Mouse (Mus musculus) forebrain, postnatal 0 days (tissue): ENCODE results near the gene Noa1. TPM values are rescaled to one million over a fixed set of nuclear protein-coding genes. Genes with fewer than 3 reads are reported as not detected.

ENCODE experiments used
- ATAC-seq: fragments of 200-750 bp; cut with Nextera tagmentation; 2 replicates; pipeline ENCODE4 v1.8.0; 2017; ENCODE audit warnings: mild to moderate bottlenecking, moderate library complexity
- DNase-seq: peaks from one replicate; pipeline ENCODE4 v3.0.0-alpha.2; 2015
- H3K27ac ChIP-seq: fragments of 300-500 bp; sonication (generic); 2 replicates; pipeline ENCODE4 v1.5.1; 2014; ENCODE audit warnings: low read depth, mild to moderate bottlenecking, antibody characterized with exemption, low read length, moderate library complexity, mixed read lengths
- H3K27me3 ChIP-seq: fragments of 300-500 bp; sonication (generic); 2 replicates; pipeline ENCODE4 v1.6.1; 2014; ENCODE audit warnings: mild to moderate bottlenecking, low read length, mixed read lengths; ENCODE audit not compliant: insufficient read depth
- H3K36me3 ChIP-seq: fragments of 300-500 bp; sonication (generic); 2 replicates; pipeline ENCODE4 v1.6.1; 2014; ENCODE audit warnings: mild to moderate bottlenecking, moderate library complexity; ENCODE audit not compliant: insufficient read depth
- H3K4me1 ChIP-seq: fragments of 300-500 bp; sonication (generic); 2 replicates; pipeline ENCODE4 v1.6.1; 2014; ENCODE audit warnings: antibody characterized with exemption; ENCODE audit not compliant: insufficient read depth
- H3K4me2 ChIP-seq: fragments of 300-500 bp; sonication (generic); 2 replicates; pipeline ENCODE4 v1.6.1; 2014; ENCODE audit warnings: low read depth, mild to moderate bottlenecking, moderate library complexity
- H3K4me3 ChIP-seq: fragments of 300-500 bp; sonication (generic); 2 replicates; pipeline ENCODE4 v1.5.1; 2014; ENCODE audit warnings: low read depth, low read length, mixed read lengths
- H3K9ac ChIP-seq: fragments of 300-500 bp; sonication (generic); 2 replicates; pipeline ENCODE4 v1.6.1; 2014; ENCODE audit warnings: mild to moderate bottlenecking
- H3K9me3 ChIP-seq: fragments of 300-500 bp; sonication (generic); 2 replicates; pipeline ENCODE4 v1.6.1; 2016; ENCODE audit warnings: low read length
- CTCF ChIP-seq: sonication (generic); IDR thresholded peaks from 2 replicates; pipeline ENCODE4 v1.5.1; 2016; ENCODE audit warnings: antibody characterized with exemption, control low read depth, low read depth
- WGBS: fragments of 180-500 bp; shearing (Covaris S2); extraction: QIAGEN DNeasy Blood & Tissue Kit; methylation state at CpG from one replicate; pipeline ENCODE4 v1.1.7; 2014; 5-methylcytosine and 5-hydroxymethylcytosine counted together
- polyA plus RNA-seq: library from polyadenylated mRNA; unstranded; fragments of >200 nt; fragmentation: Nextera tagmentation; extraction: Ambion mirVana; gene quantifications from 2 replicates; pipeline ENCODE4 v1.2.1, GENCODE M21; 2015
- total RNA-seq: library from RNA; depleted of rRNA; stranded (reverse); fragments of >200 nt; gene quantifications from 2 replicates; pipeline ENCODE4 v1.2.3, GENCODE M21; 2014

Gene Noa1
- total and polyA plus RNA-seq, 2 experiments from 2014 or later: 18.6 to 36.6 TPM

DNA sequence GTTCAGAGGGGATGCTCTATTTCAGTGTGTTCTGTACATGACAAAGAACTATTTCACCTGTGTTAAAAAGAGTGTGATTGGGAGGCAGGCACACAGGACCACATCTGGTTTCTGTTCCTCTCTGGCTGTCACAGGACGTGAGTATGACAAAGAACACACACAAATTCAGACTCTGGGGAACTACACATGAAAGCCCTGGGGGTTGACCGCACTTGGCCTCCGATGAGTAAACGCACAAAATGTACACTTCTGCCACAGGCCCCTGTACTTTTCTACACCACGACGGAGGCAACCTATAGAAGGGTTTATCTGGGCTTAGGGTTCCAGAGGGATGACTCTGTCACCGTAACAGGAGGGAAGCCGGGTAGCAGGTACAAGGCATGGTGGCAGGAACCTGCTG, 20.2 kb downstream of the Noa1 start:
- no peaks in the 10 kb centered on the region for H3K9me3 ChIP-seq
- H3K4me3 ChIP-seq: no peak overlapping the region
- no peak overlapping the region for H3K9ac ChIP-seq
- no peak overlapping the region for H3K27ac ChIP-seq
- ATAC-seq: no peak
- 91% methylated on average over 8 of the region's 8 CpGs for WGBS
- peaks cover 45% of the 10 kb centered on the region for H3K36me3 ChIP-seq
- H3K4me2 ChIP-seq: no peak overlapping the region
- DNase-seq: no peak
- H3K27me3 ChIP-seq: no peaks in the 10 kb centered on the region
- no peak for TF ChIP-seq CTCF
- H3K4me1 ChIP-seq: no peaks in the 10 kb centered on the region

DNA sequence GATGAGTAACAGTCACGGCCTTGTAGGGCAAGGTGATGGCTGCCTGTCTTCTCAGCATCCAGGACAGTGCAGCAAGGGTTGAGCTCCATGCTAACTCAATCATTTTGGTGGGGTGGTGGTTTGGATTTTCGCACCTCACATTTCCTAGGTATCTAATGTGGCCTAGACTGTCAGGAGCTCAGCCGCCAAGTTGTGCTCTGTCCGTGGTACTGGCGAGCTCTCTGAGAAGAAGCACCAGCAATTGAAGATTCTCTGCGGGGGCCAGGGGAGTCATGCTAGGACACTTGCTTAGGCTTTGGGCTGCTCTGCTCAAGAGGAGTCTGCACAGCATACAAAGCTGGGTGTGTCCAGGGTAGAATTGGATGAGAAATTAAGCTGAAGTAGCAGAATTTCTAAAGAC, 22.0 kb downstream of the Noa1 start:
- WGBS: 79% methylated on average over 6 of the region's 6 CpGs

DNA sequence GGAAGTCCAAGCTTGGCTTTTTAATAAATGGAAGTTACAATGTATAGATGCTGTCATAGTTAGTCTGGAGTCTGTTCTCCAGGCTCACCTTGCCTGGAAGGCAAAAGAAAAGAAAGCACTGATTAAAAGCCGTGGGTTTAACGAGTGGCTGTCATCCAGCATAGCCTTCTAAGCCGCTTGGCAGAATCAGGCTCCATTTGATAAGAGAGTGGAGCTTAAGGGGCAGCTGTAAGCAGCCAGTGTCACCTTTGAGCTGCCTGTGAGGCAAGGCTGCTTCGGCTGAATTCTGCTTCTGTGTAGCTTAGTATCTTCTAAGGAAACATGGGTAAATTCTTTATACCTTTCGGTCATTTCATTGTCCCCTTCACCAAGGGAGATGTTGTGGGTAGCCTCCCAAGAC, 23.0 kb downstream of the Noa1 start:
- WGBS: 58% methylated on average over 5 of the region's 5 CpGs

More for the DNA sequence above, 22.0 kb downstream of the Noa1 start:
- TF ChIP-seq CTCF: no peak
- Histone ChIP-seq H3K27ac (no peak overlapping the region), H3K4me3 (no peak overlapping the region), H3K4me2 (no peak overlapping the region), H3K27me3 (no peaks in the 10 kb centered on the region), H3K4me1 (no peaks in the 10 kb centered on the region), H3K36me3 (peaks cover 36% of the 10 kb centered on the region), H3K9ac (no peak overlapping the region), H3K9me3 (no peaks in the 10 kb centered on the region)
- DNase-seq (no peak), ATAC-seq (no peak)

DNA sequence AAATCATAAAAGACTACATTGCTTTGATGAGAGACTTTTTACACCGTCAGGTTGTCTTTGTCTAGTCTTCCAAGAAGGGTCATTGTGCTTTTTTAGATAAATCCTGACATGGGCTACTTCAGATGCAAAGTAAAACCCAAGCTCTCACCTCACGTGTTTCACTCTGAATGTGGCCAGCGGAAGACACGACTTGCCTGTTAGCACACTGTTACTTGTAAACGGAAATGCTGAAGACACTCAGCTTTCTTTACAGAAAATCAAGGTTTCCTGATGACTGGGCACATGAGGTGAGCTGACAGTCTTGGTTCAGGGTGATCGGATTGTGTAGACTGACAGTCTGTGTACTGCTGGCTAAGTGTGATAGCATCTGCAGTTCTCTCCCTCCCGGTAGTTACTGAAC, 24.2 kb downstream of the Noa1 start:
- 75% methylated on average over 7 of the region's 7 CpGs for WGBS
- TF ChIP-seq CTCF: no peak
- Histone ChIP-seq H3K9ac (no peak overlapping the region), H3K9me3 (no peaks in the 10 kb centered on the region), H3K4me1 (no peaks in the 10 kb centered on the region), H3K4me3 (no peak overlapping the region), H3K4me2 (no peak overlapping the region), H3K27me3 (no peaks in the 10 kb centered on the region), H3K27ac (no peak overlapping the region), H3K36me3 (peaks cover 41% of the 10 kb centered on the region)
- ATAC-seq (no peak), DNase-seq (no peak)

More for the DNA sequence above, 23.0 kb downstream of the Noa1 start:
- Histone ChIP-seq H3K9ac (no peak overlapping the region), H3K36me3 (peaks cover 35% of the 10 kb centered on the region), H3K9me3 (no peaks in the 10 kb centered on the region), H3K4me3 (no peak overlapping the region), H3K4me1 (no peaks in the 10 kb centered on the region), H3K27me3 (no peaks in the 10 kb centered on the region), H3K4me2 (no peak overlapping the region), H3K27ac (no peak overlapping the region)
- no peak for TF ChIP-seq CTCF
- DNase-seq (no peak), ATAC-seq (no peak)

DNA sequence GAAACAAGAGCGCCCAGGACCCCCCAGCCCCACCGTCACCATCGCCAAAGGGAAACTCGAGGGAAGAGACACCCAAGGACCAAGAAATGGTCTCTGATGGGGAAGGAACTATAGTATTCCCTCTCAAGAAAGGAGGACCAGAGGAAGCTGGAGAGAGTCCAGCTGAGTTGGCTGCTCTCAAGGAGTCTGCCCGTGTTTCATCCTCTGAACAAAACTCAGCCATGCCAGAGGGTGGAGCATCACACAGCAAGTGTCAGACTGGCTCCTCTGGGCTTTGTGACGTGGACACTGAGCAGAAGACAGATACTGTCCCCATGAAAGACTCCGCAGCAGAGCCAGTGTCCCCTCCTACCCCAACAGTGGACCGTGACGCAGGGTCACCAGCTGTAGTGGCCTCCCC, 27.6 kb downstream of the Noa1 start:
- no peak for TF ChIP-seq CTCF
- no peak overlapping the region for H3K27ac ChIP-seq
- H3K4me2 ChIP-seq: no peak overlapping the region
- H3K9me3 ChIP-seq: no peaks in the 10 kb centered on the region
- H3K4me3 ChIP-seq: no peak overlapping the region
- no peak for DNase-seq
- peaks cover 29% of the 10 kb centered on the region for H3K36me3 ChIP-seq
- H3K27me3 ChIP-seq: no peaks in the 10 kb centered on the region
- H3K4me1 ChIP-seq: no peaks in the 10 kb centered on the region
- ATAC-seq: no peak
- 81% methylated on average over 9 of the region's 9 CpGs for WGBS
- no peak overlapping the region for H3K9ac ChIP-seq

DNA sequence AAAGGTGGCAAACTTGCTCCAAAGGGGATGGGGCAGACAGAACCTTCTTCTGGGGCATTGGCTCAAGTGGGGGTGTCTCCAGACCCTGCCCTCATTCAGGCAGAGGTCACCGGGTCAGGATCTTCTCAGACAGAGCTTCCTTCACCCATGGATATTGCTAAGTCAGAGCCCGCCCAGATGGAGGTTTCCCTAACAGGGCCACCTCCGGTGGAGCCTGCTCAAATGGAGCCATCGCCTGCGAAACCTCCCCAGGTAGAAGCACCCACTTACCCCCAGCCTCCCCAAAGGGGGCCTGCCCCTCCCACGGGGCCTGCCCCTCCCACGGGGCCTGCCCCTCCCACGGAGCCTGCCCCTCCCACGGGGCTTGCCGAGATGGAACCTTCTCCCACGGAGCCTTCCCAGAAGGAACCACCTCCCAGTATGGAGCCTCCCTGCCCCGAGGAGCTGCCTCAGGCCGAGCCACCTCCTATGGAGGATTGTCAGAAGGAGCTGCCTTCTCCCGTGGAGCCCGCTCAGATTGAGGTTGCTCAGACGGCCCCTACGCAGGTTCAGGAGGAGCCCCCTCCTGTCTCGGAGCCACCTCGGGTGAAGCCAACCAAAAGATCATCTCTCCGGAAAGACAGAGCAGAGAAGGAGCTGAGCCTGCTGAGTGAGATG, 28.2 kb downstream of the Noa1 start:
- DNase-seq: no peak
- Histone ChIP-seq H3K36me3 (peaks cover 31% of the 10 kb centered on the region), H3K9ac (no peak overlapping the region), H3K4me3 (no peak overlapping the region), H3K9me3 (no peaks in the 10 kb centered on the region), H3K4me1 (no peaks in the 10 kb centered on the region), H3K27ac (no peak overlapping the region), H3K4me2 (no peak overlapping the region), H3K27me3 (no peaks in the 10 kb centered on the region)
- no peak for TF ChIP-seq CTCF
- WGBS: 84% methylated on average over 20 of the region's 20 CpGs
- no peak for ATAC-seq

- Histone ChIP-seq H3K9me3 (no peaks in the 10 kb centered on the region), H3K27ac (no peak overlapping the region), H3K4me2 (no peak overlapping the region), H3K9ac (no peak overlapping the region), H3K27me3 (no peaks in the 10 kb centered on the region), H3K4me1 (no peaks in the 10 kb centered on the region), H3K4me3 (no peak overlapping the region), H3K36me3 (peaks cover 18% of the 10 kb centered on the region)
- DNase-seq: no peak
- no peak for ATAC-seq
- no peak for TF ChIP-seq CTCF
- 96% methylated on average over 6 of the region's 6 CpGs for WGBS
Measured at GRCm38 (mm10) chr5:77277204-77277603, 32.7 kb downstream of the Noa1 start.
